Mouse (Mus musculus): Measurements from ENCODE around the gene Tmem131l. TPM values are rescaled to one million over a fixed set of nuclear protein-coding genes. Genes with fewer than 3 reads are reported as not detected.

Gene Tmem131l
- polyA plus RNA-seq, 1 experiment = 8.4 TPM

DNA sequence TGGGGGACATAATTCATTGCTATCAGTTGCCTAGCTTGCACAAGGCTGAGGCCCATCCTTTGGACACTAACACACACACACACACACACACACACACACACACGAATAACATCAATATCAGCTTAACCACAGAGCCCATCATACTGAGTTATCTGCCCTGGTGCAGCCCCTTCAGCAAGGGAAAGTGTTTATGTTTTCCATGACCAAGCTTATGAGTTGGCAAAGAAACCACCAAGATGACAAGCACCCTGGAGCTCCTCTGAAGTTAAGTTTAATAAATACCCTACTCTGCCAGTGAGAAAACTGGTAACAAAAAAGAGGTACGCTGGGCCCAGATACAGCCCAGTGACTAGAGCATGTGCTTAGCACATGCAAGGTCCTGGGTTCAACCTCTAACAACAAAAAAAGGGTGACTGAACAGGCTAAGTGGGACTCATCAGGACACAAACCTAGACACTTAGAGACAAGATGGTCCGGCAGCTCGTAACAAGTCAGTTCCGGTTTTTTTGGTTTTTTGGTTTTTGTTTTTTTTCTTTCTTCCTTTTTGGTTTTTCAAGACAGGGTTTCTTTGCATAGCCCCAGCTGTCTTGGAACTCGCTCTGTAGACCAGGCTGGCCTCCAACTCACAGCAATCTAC lies 4.1 kb downstream of the Tmem131l start:
- Histone ChIP-seq H3K4me1 (ENCODE audit: control insufficient read depth, insufficient read depth, insufficient read length, low read length) (peaks cover 3% of the 10 kb centered on the region; the same call in 1 of the 2 replicates), H3K27ac (replicated peaks; ENCODE audit: low read depth, low read length) (no peak overlapping the region), H3K4me3 (ENCODE audit: insufficient read depth, low read depth, low read length) (no peak overlapping the region)

DNA sequence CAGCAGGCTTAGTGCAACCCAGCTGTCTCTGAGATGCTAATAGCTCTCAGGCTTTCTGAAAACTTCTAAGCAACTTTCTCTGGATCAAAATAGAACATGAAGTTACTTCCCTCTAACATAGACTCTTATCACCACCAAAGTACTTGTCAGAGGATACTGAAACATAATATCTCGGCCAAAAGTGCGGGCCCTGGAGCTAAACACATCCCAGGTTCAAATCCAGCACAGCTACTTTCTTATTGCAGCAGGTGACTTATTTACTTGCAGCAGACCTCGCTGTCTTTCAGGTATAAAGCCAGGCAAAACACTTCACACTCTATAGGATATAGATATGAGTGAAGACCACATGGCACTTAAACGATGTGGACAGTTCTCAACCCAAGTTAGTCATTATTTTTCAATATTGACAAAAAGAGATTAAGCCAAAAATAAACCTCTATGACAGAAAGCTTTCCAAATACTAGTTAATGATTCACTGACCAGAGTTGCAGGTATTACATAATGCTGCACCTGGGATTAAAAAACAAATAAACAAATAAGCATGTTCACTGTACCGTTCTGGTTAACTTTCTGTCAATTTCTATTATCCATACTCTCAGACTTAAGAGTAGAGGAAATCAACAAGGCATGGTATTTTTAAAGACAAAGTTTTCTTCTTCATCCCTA lies 5.7 kb downstream of the Tmem131l start:
- H3K27ac ChIP-seq (replicated peaks; ENCODE audit: low read depth, low read length) = no peak overlapping the region
- H3K4me3 ChIP-seq (ENCODE audit: insufficient read depth, low read depth, low read length) = no peak overlapping the region
- peaks cover 3% of the 10 kb centered on the region; the same call in 1 of the 2 replicates for H3K4me1 ChIP-seq (ENCODE audit: control insufficient read depth, insufficient read depth, insufficient read length, low read length)

- no peaks in the 10 kb centered on the region for H3K4me1 ChIP-seq (ENCODE audit: control insufficient read depth, insufficient read depth, insufficient read length, low read length)
- no peak overlapping the region for H3K4me3 ChIP-seq (ENCODE audit: insufficient read depth, low read depth, low read length)
- H3K27ac ChIP-seq (replicated peaks; ENCODE audit: low read depth, low read length) = no peak overlapping the region
Measured at GRCm38 (mm10) chr3:84032933-84033730, 6.8 kb downstream of the Tmem131l start.

- no peak overlapping the region for H3K4me3 ChIP-seq (ENCODE audit: insufficient read depth, low read depth, low read length)
- H3K27ac ChIP-seq (replicated peaks; ENCODE audit: low read depth, low read length) = no peak overlapping the region
- H3K4me1 ChIP-seq (ENCODE audit: control insufficient read depth, insufficient read depth, insufficient read length, low read length) = no peaks in the 10 kb centered on the region
Measured at GRCm38 (mm10) chr3:84032419-84032818, 7.6 kb downstream of the Tmem131l start.

DNA sequence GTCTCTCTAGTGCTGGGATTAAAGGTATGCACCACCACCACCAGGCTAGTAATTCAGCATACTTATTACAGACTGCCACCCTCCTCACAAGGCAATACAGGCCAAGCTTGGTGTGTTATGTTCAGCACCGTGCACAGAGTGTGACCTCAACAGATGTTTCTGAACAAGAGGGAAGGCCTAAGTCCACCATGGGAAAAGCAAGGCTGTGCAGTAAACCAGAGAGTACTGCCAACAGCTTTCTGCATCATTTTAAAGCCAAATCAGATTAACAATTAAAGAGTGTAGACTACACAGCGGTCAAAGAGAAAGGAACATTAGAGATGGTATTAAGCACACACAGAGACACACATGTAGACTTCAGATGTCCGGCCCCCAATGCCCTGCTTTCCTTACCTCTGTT lies 8.8 kb downstream of the Tmem131l start:
- H3K4me3 ChIP-seq (ENCODE audit: insufficient read depth, low read depth, low read length) = no peak overlapping the region
- H3K27ac ChIP-seq (replicated peaks; ENCODE audit: low read depth, low read length) = no peak overlapping the region
- no peaks in the 10 kb centered on the region for H3K4me1 ChIP-seq (ENCODE audit: control insufficient read depth, insufficient read depth, insufficient read length, low read length)

DNA sequence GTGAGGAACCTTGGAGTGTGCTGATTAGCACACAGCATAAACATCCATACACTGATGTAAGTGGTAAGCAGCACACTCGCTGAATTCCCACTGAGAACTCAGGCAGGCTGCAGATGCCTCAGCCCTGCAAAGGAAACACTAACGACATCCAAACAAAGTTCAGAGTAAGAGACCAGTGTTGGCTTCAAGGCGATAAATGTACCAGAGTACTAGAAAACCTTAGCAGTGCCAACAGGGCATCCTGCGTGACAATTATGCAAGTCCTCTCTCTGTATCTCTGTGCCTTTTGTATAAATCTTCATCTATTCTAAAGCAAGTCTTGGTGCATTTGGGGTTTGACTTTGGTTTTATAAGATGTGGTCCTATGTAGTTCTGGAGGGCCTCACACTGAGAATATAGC lies 11.0 kb downstream of the Tmem131l start:
- H3K27ac ChIP-seq (replicated peaks; ENCODE audit: low read depth, low read length) = no peak overlapping the region
- H3K4me1 ChIP-seq (ENCODE audit: control insufficient read depth, insufficient read depth, insufficient read length, low read length) = no peaks in the 10 kb centered on the region
- H3K4me3 ChIP-seq (ENCODE audit: insufficient read depth, low read depth, low read length) = no peak overlapping the region

DNA sequence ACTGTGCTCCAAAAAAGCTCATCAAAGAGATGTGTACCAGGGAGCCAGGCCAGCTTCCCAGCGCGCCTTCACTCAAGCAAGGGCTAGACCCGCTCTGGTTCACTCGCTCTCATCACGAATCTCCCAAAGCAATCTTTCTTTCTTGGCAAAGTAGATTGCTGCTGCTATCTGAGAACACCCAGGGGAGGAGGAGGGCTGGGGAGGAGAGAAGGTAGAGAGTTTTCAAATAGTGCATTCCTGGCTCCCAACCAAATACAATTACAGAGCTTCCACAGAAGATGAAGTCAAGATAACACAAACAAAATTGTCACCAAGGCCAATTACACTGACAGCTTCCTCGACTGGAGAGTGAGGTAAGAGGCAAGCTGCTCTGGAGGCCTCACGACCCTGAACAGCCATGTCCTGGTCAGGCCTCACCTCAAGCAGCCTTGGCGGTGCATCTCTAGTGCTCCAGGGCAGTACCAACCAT lies 12.2 kb downstream of the Tmem131l start:
- Histone ChIP-seq H3K4me1 (ENCODE audit: control insufficient read depth, insufficient read depth, insufficient read length, low read length) (0 out of 2 replicates have a peak, but pooled peaks cover under 1% of the 10 kb centered on the region), H3K4me3 (ENCODE audit: insufficient read depth, low read depth, low read length) (no peak overlapping the region), H3K27ac (replicated peaks; ENCODE audit: low read depth, low read length) (no peak overlapping the region)

- Histone ChIP-seq H3K4me1 (ENCODE audit: control insufficient read depth, insufficient read depth, insufficient read length, low read length) (0 out of 2 replicates have a peak, but pooled peaks cover 2% of the 10 kb centered on the region), H3K4me3 (ENCODE audit: insufficient read depth, low read depth, low read length) (no peak overlapping the region), H3K27ac (replicated peaks; ENCODE audit: low read depth, low read length) (no peak overlapping the region)
Measured at GRCm38 (mm10) chr3:84024512-84025072, 15.4 kb downstream of the Tmem131l start.

- no peak overlapping the region for H3K27ac ChIP-seq (replicated peaks; ENCODE audit: low read depth, low read length)
- H3K4me3 ChIP-seq (ENCODE audit: insufficient read depth, low read depth, low read length) = no peak overlapping the region
- 0 out of 2 replicates have a peak, but pooled peaks cover 2% of the 10 kb centered on the region for H3K4me1 ChIP-seq (ENCODE audit: control insufficient read depth, insufficient read depth, insufficient read length, low read length)
Measured at GRCm38 (mm10) chr3:84022723-84023122, 17.3 kb downstream of the Tmem131l start.

- 0 out of 2 replicates have a peak, but pooled peaks cover 2% of the 10 kb centered on the region for H3K4me1 ChIP-seq (ENCODE audit: control insufficient read depth, insufficient read depth, insufficient read length, low read length)
Measured at GRCm38 (mm10) chr3:84022201-84022584, 17.8 kb downstream of the Tmem131l start.

GRCm38 (mm10) chr3:84021217-84022200 lies 18.5 kb downstream of the Tmem131l start:
- H3K4me3 ChIP-seq (ENCODE audit: insufficient read depth, low read depth, low read length) = no peak overlapping the region
- 0 out of 2 replicates have a peak, but pooled peaks cover 2% of the 10 kb centered on the region for H3K4me1 ChIP-seq (ENCODE audit: control insufficient read depth, insufficient read depth, insufficient read length, low read length)
- H3K27ac ChIP-seq (replicated peaks; ENCODE audit: low read depth, low read length) = no peak overlapping the region

More at GRCm38 (mm10) chr3:84022201-84022584, 17.8 kb downstream of the Tmem131l start:
- Histone ChIP-seq H3K4me3 (ENCODE audit: insufficient read depth, low read depth, low read length) (no peak overlapping the region), H3K27ac (replicated peaks; ENCODE audit: low read depth, low read length) (no peak overlapping the region)

DNA sequence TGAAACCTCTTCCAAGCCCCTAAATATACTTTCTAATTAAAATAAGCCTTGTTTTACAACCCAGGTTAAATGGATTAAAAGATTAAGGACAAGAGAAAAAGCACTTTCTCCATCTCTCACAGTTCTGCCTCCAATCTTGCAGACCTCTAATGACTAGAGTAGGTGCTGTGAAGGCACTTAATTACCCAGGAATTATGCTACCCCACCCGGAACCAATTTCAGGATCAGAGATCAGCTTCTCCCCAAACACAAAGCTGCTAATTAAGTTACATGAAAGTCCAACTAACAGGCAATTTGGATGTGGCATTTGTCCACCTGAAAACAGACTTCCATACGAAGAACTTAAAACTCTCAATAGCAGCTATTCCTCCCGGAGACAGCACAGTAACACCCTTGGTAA lies 19.4 kb downstream of the Tmem131l start:
- Histone ChIP-seq H3K4me3 (ENCODE audit: insufficient read depth, low read depth, low read length) (no peak overlapping the region), H3K27ac (replicated peaks; ENCODE audit: low read depth, low read length) (no peak overlapping the region), H3K4me1 (ENCODE audit: control insufficient read depth, insufficient read depth, insufficient read length, low read length) (0 out of 2 replicates have a peak, but pooled peaks cover 2% of the 10 kb centered on the region)

- H3K4me1 ChIP-seq (ENCODE audit: control insufficient read depth, insufficient read depth, insufficient read length, low read length) = no peaks in the 10 kb centered on the region
- H3K27ac ChIP-seq (replicated peaks; ENCODE audit: low read depth, low read length) = no peak overlapping the region
- no peak overlapping the region for H3K4me3 ChIP-seq (ENCODE audit: insufficient read depth, low read depth, low read length)
Measured at GRCm38 (mm10) chr3:84015484-84016016, 24.4 kb downstream of the Tmem131l start.
